ENCODE assay signal across 9 mouse cellular contexts in genomic region chr5:148969648-148970047, GRCm38 (mm10). TPM values are rescaled to one million over a fixed set of nuclear protein-coding genes. Genes with fewer than 3 reads are reported as not detected.
A peak's percentile ranks its signal among the peaks of the same experiment; 100 is the strongest.
DNase-seq lines count a peak whose midpoint lies in the region; ATAC-seq lines count a peak whose summit lies in the region.
"Had no signal": no experiment of that assay in that cellular context is flagged by ENCODE, and none has a peak within 500 bp of the region (broad histone marks: within the 10 kb centered on the region; RNA-seq: fewer than 3 reads in every experiment).

No protein-coding gene starts in this region.

- no peak overlapping the region for H3K27ac ChIP-seq in heart, embryonic 12.5 days (ENCODE audit: poor library complexity, severe bottlenecking)

- H3K36me3 ChIP-seq in heart, embryonic 12.5 days, result no peaks in the 10 kb centered on the region

- H3K9me3 ChIP-seq in heart, embryonic 12.5 days (replicated peaks), result no peaks in the 10 kb centered on the region
- H3K9me3 ChIP-seq: megakaryocyte, embryonic 14.5 days had no signal

- no peak for ATAC-seq in heart, embryonic 12.5 days (ENCODE audit: insufficient number of reproducible peaks, low FRiP score)

- 50% methylated on average over 9 of the region's 9 CpGs for WGBS in heart, embryonic 12.5 days

- H3K4me1 ChIP-seq in heart, embryonic 12.5 days (replicated peaks), result peaks cover 39% of the 10 kb centered on the region

- no peak overlapping the region for H3K4me3 ChIP-seq in heart, embryonic 12.5 days
- H3K4me3 ChIP-seq: megakaryocyte, embryonic 14.5 days had no signal

- no peaks in the 10 kb centered on the region for H3K27me3 ChIP-seq in heart, embryonic 12.5 days (replicated peaks)

- intact Hi-C loops in gastrocnemius, postnatal 14 days (cut with DNase I; ENCODE audit: low total_unique reads), result no loop called here

- peak; percentile 42 to 76 for DNase-seq in heart, adult 18-20 months
- DNase-seq in gastrocnemius, postnatal 14 days, result peak; percentile 63
- DNase-seq in kidney, adult 8-10 months, result peak; percentile 65 to 72
- peak; percentile 57 for DNase-seq in skeletal muscle tissue, adult 2 months (ENCODE audit: low read depth, low spot score)
- no peak for DNase-seq in testis, postnatal 14 days (ENCODE audit: low spot score)
- DNase-seq in frontal cortex, postnatal 10 days (ENCODE audit: low spot score in 2 of 2), result no peak
- DNase-seq in frontal cortex, adult 2 months (ENCODE audit: extremely low spot score in 1 of 2, low spot score in 1 of 2), result no peak

- no peak overlapping the region for H3K9ac ChIP-seq in heart, embryonic 12.5 days

- H3K4me2 ChIP-seq in heart, embryonic 12.5 days, result no peak overlapping the region

RNA-seq across cellular contexts. Expression of gene Gm42791, which starts 25.3 kb away (rescaled TPM):
- total RNA-seq in heart, adult 18-20 months (2021), result 1 to 10 TPM; 2.7 to 5.3 TPM
- polyA plus RNA-seq in heart, embryonic 12.5 days (2016; fragmentation: Nextera tagmentation; extraction: Ambion mirVana), result 0.45 TPM in 1 of 2 replicates, not detected in the other
- total RNA-seq in gastrocnemius, postnatal 14 days (2021), result 1 to 10 TPM; 1.1 to 1.5 TPM
- not detected in 2 replicates for polyA plus RNA-seq in frontal cortex, adult 2 months (2012; rRNA removed)

RNA-seq across cellular contexts. Expression of gene Katnal1, which starts 40.5 kb away (rescaled TPM):
- 10 to 100 TPM; 10.7 to 10.8 TPM for total RNA-seq in heart, adult 18-20 months (2021)
- polyA plus RNA-seq in heart, embryonic 12.5 days (2016; fragmentation: Nextera tagmentation; extraction: Ambion mirVana), result 17.1 and 19.2 TPM in 2 replicates
- total RNA-seq in gastrocnemius, postnatal 14 days (2021), result 1 to 10 TPM; 3.7 to 3.9 TPM
- 38.1 and 38.2 TPM in 2 replicates for polyA plus RNA-seq in frontal cortex, adult 2 months (2012; rRNA removed)

Comparison
In these comparisons a context has a peak if more than half of its experiments do, and no peak if none do; other contexts are left out.
1. DNase-seq: peak in heart, adult 18-20 months (2 of 2), gastrocnemius, postnatal 14 days (single experiment), kidney, adult 8-10 months (2 of 2) and skeletal muscle tissue, adult 2 months (single experiment); none in testis, postnatal 14 days (single experiment), frontal cortex, postnatal 10 days (0 of 2) and frontal cortex, adult 2 months (0 of 2).